Mouse (Mus musculus) bone marrow, adult 2 months (tissue): ENCODE measurements around the gene Socs7. TPM values are rescaled to one million over a fixed set of nuclear protein-coding genes. Genes with fewer than 3 reads are reported as not detected.
A peak's percentile ranks its signal among the peaks of the same experiment; 100 is the strongest.

Experiments used
- H3K27ac ChIP-seq: fragments of 200-500 bp; 2 replicates; pipeline ENCODE4 v1.5.1; 2012; ENCODE audit warnings: low read depth, mild to moderate bottlenecking, control low read depth, inconsistent platforms, low read length; ENCODE audit not compliant: control insufficient read depth, poor library complexity, insufficient read depth
- H3K4me1 ChIP-seq: fragments of 200-500 bp; 2 replicates; pipeline ENCODE4 v1.6.1; 2011; ENCODE audit warnings: low read length; ENCODE audit not compliant: control insufficient read depth, insufficient read depth
- H3K4me3 ChIP-seq: fragments of 200-500 bp; replicated peaks from 2 replicates; pipeline ENCODE3; 2011; ENCODE audit warnings: mild to moderate bottlenecking, low read depth, low read length, control low read depth; ENCODE audit not compliant: control insufficient read depth
- CTCF ChIP-seq: fragments of 200-500 bp; IDR thresholded peaks from 2 replicates; pipeline ENCODE4 v1.5.1; 2011; ENCODE audit warnings: low read length, control low read depth; ENCODE audit not compliant: control insufficient read depth, insufficient read depth
- POLR2A ChIP-seq: fragments of 200-500 bp; IDR thresholded peaks from 2 replicates; pipeline ENCODE4 v1.6.1; 2011; ENCODE audit warnings: low read depth, mild to moderate bottlenecking, control low read depth, low read length, borderline replicate concordance; ENCODE audit not compliant: control insufficient read depth
- WGBS: fragments of 180-500 bp; shearing (Covaris S2); methylation state at CpG from one replicate; pipeline ENCODE4 v1.1.7; 2018; 5-methylcytosine and 5-hydroxymethylcytosine counted together
- polyA plus RNA-seq: library from polyadenylated mRNA; stranded (reverse); fragments of >200 nt; gene quantifications from 2 replicates; pipeline ENCODE4 v1.2.4, GENCODE M21; 2011; ENCODE audit warnings: low replicate concordance; ENCODE audit not compliant: missing spikeins, insufficient read depth, insufficient read length

Socs7 gene
- polyA plus RNA-seq, 1 experiment, result 4.3 TPM

DNA sequence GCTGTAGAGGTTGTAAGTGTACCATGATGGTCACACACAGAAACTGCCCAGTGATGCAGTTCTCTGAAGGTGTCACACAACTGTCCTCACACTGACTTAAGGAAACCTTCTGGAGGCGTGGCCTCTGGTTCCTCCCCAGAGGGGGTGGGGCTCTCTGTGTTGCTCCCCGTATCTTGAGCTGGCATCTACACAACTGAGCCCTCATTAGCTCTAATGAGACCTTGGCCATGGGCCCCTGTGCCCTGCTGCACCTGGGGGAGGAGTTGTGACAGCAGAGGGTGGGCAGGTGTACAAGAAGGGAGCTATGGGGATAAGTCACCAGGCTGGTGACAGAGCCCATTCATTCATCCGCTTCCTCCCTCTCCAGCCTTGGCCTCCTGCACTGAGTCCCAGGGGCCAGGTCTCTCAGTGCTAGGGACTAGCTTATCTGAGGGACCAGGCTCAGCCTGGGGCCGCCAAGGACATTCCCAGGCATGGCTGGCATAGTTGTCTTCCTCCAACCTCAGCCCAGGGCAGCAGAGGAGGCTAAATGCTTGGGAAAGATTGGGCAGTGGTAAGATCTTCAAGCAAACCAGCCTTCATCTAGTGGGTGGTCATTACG is 61.8 kb downstream of the Socs7 start:
- TF ChIP-seq POLR2A (no peak), CTCF (no peak)
- Histone ChIP-seq H3K4me1 (peaks cover 3% of the 10 kb centered on the region; the same call in 1 of the 2 replicates), H3K4me3 (no peak overlapping the region), H3K27ac (no peak overlapping the region)
- WGBS, result 55% methylated on average over 5 of the region's 5 CpGs

DNA sequence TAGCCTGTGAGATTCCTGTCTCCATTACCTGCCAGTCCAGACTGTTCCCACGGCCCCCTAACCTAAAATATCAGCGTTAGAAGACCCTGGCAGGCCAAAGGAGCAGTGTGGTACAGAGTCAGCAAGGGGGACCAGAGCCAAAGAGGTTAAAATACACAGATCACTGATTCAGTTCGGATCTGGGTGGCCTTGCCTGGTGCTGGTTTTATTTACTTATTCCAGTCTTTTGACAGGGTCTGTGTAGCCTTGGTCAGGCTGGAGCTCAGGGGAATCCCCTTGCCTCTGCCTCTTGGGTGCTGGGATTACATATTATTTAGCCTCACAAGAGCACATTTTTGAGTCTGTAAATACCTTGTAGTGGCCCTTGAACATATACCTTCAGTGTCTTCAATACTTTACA is 62.5 kb downstream of the Socs7 start:
- H3K4me3 ChIP-seq, result no peak overlapping the region
- WGBS, result 86% methylated on average over 3 of the region's 3 CpGs
- H3K4me1 ChIP-seq, result peaks cover 5% of the 10 kb centered on the region; the same call in 1 of the 2 replicates
- H3K27ac ChIP-seq, result no peak overlapping the region
- TF ChIP-seq CTCF (no peak), POLR2A (no peak)

DNA sequence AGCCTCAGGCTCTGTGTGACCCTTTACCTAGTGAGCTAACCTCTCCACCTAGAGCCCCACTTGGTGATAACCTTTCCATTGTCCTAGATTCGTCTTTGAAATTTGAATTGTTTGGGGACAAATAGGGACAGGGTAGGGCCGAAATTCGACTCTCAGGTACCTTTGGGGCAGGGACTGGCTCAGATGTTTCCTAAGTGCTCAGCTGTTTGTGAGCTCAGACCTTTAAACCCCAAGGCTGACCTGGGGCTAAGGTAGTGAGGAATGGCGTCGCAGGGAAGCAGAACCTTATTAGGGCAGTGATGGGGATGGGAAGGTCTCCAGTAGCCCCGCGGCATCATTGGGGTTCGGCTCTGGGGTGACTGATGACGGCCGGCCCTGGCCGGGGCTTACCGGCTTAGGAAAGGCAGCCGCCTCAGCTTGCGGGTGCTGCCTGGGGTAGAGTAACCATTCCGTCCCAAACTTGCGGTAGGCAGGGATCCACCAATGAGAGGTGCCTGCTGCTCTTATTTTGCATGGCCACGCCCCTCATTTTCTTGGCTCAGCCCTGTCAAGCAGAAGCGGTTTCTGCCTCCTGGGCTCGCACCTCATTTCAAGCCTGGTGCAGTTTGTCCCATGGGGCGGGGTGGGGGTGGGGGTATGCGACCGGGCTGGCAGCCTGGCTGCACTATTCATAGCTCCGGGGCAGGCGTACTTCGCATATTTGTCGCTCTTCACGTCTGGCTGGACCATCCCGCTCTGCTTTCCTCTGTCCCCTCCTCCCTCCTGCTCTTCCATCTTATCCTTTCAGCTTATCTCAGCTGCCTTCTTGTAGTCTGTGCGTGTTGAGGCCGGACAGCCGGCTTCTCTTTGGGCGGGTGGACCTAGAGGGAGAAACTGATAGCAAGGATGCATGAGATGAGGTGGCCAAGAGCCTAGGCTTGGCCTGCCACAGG is 65.7 kb downstream of the Socs7 start:
- TF ChIP-seq POLR2A (peak; percentile 37; the same call in 1 of the 2 replicates), CTCF (no peak)
- Histone ChIP-seq H3K4me3 (peak overlapping the region; percentile 53), H3K27ac (peak overlapping the region; percentile 53), H3K4me1 (peaks cover 7% of the 10 kb centered on the region; the same call in 1 of the 2 replicates)
- 4% methylated on average over 32 of the region's 32 CpGs for WGBS

DNA sequence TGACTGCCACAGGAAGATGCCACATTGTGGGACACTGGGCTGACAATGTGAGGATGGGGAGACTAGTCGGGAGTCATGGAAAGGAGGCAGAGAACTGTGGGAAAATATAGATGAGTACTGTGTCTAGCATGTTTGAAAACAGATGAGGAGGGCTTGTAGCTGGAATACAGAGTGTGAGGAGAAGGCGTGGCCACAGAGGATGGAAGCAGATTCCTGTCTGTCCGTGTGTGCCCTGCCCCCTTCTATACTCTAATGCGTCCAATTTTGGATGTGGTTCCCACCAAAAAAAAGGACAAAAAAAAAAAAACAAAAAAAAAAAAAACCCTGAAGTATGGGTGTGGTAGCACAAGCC is 66.4 kb downstream of the Socs7 start:
- Histone ChIP-seq H3K4me3 (peak overlapping the region; percentile 15), H3K4me1 (peaks cover 7% of the 10 kb centered on the region; the same call in 1 of the 2 replicates), H3K27ac (peak overlapping the region; percentile 53)
- no peak for TF ChIP-seq CTCF
- TF ChIP-seq POLR2A, result no peak
- WGBS, result 61% methylated on average over 4 of the region's 4 CpGs

DNA sequence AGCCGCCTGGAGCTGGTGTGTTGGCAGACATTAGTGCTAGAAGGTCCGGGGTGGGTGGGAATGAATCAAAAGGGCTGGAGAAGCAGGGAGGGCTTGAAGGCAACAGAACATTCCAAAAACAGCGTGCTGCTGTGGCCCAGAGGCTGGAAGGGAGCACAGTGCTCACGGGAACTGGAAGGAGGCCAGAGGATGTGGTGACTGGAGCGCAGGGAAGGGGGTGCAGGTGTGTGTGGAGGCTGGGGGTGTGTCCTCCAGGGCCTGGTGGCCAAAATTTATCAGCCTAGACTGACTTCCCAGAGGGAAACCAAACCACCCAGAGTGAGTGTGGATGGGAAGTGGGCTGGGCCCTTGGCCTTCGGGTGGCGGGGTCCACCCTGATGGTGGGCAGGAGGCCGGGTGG is 67.3 kb downstream of the Socs7 start:
- peak overlapping the region; percentile 52; the same call in 1 of the 2 replicates for H3K27ac ChIP-seq
- H3K4me1 ChIP-seq, result peaks cover 7% of the 10 kb centered on the region; the same call in 1 of the 2 replicates
- 38% methylated on average over 8 of the region's 8 CpGs for WGBS
- TF ChIP-seq CTCF (no peak), POLR2A (no peak)
- H3K4me3 ChIP-seq, result no peak overlapping the region

DNA sequence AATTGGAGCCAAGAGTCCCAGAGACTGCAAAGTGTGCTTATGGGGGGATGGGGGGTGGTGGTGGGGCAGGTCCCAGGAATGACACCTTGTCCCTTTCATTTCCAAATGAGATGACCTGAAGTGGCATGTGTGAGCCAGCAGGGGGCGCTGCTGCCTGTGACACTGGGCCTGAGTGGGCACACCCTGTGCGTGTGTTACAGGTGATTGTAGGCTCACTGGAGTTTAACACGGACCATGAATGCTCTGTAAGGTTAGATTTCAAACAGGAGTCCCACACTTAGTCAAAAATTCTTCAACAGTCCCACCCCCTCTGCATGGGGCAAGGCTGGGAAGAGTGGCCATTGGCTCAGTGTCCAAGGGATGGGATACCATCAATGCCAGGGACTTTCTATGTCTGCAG is 69.7 kb downstream of the Socs7 start:
- H3K27ac ChIP-seq, result no peak overlapping the region
- TF ChIP-seq CTCF (peak; percentile 100), POLR2A (peak; percentile 23; the same call in 1 of the 2 replicates)
- WGBS, result 2% methylated on average over 3 of the region's 3 CpGs
- H3K4me3 ChIP-seq, result no peak overlapping the region
- H3K4me1 ChIP-seq, result peaks cover 6% of the 10 kb centered on the region; the same call in 1 of the 2 replicates

DNA sequence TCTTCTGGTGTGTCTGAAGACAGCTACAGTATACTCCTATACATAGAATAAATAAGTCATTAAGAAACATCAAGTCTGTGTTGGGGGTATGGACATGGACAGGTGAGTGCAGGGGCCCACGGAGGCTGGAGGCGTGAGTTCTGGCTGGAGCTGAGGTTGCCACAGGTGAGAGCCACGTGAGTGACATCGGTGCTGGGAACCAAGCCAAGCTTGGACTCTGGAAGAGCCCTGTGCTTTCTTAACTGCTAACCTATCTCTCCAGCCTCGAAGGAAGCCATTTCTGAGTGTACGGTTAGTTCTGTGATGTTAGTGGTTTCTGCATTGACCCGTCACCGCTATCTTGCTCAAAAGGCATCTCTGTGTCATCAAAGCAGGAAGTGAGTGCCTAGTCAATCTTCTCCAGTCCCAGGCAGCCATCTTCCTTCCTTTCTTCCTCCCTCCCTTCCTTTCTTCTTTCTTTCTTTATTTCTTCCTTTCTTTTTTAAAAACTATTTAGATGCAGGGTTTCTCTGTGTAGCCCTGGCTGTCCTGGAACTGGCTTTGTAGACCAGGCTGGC is 70.7 kb downstream of the Socs7 start:
- H3K4me1 ChIP-seq, result peaks cover 5% of the 10 kb centered on the region; the same call in 1 of the 2 replicates
- no peak for TF ChIP-seq CTCF
- no peak for TF ChIP-seq POLR2A
- WGBS, result 28% methylated on average over 8 of the region's 8 CpGs
- no peak overlapping the region for H3K4me3 ChIP-seq
- peak overlapping the region; percentile 84 for H3K27ac ChIP-seq

DNA sequence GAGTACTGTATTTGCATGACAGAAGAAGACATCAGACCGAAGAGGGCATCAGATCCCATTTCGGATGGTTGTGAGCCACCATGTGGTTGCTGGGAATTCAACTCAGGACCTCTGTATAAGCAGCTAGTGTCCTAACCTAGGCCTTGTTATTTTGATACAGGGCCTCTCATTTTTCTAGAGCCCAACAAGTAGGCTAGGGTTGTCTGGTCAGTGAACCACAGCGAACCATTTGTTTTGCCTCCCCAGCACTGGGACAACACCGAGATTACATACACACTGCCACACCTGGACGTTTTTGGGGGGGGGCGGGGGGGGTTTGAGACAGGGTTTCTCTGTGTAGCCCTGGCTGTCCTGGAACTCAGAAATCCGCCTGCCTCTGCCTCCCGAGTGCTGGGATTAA is 71.8 kb downstream of the Socs7 start:
- Histone ChIP-seq H3K4me3 (no peak overlapping the region), H3K27ac (no peak overlapping the region), H3K4me1 (peaks cover 3% of the 10 kb centered on the region; the same call in 1 of the 2 replicates)
- no peak for TF ChIP-seq CTCF
- no peak for TF ChIP-seq POLR2A
- WGBS, result 78% methylated on average over 8 of the region's 8 CpGs
